Mouse (Mus musculus): ENCODE results near the gene Naa38. TPM values are rescaled to one million over a fixed set of nuclear protein-coding genes. Genes with fewer than 3 reads are reported as not detected.

Gene Naa38
- total RNA-seq, 2 experiments from 2014 or later = 107 to 123 TPM

DNA sequence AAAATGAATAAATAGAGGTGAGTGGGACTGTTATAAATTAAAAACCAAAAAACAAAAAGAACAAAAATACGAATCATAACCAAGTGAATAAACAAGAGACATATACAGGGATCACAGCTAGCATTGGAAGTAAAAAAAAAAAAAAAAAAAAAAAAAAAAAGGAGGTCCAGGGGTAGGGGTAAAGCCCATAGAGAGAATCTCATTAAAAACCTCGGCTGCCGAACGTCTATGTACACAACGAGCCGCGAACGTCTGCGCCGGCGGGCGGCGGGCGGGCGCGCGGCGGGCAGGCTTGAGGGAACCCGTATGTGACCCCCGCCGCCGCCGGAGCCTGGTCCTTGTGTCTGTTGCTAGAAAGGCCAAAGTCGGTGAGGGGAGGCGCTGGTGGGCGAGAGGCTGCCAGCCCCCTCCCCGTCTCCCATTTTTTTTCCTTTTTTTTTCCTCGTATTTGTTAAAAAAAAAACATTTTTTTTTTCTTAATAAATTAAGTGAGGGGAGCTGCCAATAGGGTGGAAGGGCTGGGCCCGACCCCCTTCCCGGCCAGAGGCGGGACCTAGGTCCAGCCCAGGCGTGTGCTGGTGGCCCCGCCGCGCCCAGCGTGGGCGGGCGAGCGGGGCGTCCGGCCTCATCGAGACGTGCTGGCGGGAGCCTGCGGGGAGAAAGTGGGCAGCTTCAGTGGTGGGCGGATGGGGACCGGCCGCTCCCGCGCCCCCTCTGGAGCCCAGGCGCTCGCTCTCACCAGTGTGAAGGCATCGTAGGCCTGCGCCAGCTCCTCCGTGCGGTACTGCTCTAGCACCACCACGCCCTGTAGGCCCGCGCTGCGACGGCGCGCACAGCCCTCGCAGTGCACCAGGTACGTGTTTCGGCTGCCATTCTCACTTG lies 4.2 kb downstream of the Naa38 start:
- no peak for DNase-seq (ENCODE audit: low spot score in 2 of 2)

DNA sequence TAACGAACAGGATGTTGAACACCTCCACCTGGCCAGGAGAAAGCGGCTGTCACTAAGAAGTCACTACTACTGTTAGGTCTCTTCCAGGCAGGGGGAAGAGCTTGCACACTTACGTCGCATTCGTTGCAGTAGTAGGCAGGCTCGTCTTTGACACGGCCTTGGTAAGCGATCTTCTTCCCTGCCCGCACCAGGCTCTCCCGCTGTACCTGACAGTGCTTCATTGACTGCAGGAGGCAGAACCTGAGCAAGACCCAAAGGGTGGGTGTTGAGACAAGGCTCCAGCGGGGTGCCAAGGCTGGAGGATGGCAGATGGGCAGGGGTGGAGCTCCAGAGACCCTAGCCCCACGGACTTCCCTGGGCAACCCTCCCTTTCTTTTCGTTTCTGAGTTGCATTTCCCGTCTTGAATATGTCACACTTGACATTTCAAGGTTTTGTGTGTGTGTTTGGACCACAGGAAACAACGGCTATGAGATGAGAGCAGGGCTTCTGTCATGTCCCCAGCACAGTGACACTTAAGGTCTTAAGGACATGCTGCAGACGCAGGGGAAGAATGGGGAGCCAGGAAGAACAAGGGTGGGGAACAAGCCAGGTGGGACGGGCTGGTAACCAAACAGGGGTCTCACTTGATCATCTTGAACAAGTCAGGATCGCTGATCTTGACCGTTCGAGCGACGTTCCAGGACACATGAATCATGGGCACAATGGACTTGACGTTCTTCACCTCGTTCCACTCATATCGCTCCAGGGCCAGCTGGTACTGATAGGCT lies 5.0 kb downstream of the Naa38 start:
- DNase-seq (ENCODE audit: low spot score in 2 of 2) = no peak

- DNase-seq (ENCODE audit: low spot score in 2 of 2) = peak; percentile 84 to 94
These were observed 5.9 kb downstream of the Naa38 start for GRCm38 (mm10) chr11:69401210-69401637.

DNA sequence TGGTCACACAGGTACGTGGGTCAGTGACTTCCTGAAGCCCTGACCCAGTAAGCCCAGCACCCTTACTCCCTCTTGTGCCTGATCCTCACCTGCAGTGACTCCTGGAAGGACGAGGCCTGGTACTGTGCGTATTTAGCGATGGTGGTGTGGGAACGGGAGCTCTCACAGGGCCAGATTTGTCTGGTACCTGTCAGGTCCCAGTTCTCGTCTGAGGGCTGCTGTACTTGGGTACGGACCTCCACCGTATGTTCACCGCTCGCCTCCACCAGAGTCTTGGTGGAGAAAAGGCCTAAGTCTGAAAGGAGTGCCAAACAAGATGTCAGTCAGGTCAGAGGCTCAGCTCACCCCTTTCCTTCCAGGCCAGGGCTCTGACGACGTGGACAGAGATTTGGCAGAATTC lies 6.7 kb downstream of the Naa38 start:
- no peak for DNase-seq (ENCODE audit: low spot score in 2 of 2)

- DNase-seq (ENCODE audit: low spot score in 2 of 2) = no peak
These were observed 8.7 kb downstream of the Naa38 start for GRCm38 (mm10) chr11:69403691-69404594.

GRCm38 (mm10) chr11:69404595-69405396 lies 9.5 kb downstream of the Naa38 start:
- DNase-seq (ENCODE audit: low spot score in 2 of 2) = no peak

GRCm38 (mm10) chr11:69405397-69406200 lies 10.3 kb downstream of the Naa38 start:
- no peak for DNase-seq (ENCODE audit: low spot score in 2 of 2)

- DNase-seq (ENCODE audit: low spot score in 2 of 2) = no peak
These were observed 11.0 kb downstream of the Naa38 start for GRCm38 (mm10) chr11:69406282-69406681.

- no peak for DNase-seq (ENCODE audit: low spot score in 2 of 2)
These were observed 11.8 kb downstream of the Naa38 start for GRCm38 (mm10) chr11:69406867-69407723.

DNA sequence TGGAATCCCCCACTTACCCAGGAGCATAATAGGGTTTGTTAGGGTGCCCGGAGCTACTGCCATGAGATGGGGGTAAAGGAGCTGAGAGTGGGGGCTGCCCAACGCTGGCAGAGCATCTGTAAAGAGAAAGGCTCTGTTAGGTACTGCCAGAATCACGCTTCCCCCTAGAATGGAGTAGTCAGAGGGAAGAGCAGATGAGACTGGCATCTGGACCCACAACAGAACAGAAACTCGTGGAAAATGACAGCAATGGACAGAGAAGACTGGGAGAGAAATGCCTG lies 12.4 kb downstream of the Naa38 start:
- no peak for DNase-seq (ENCODE audit: low spot score in 2 of 2)

DNA sequence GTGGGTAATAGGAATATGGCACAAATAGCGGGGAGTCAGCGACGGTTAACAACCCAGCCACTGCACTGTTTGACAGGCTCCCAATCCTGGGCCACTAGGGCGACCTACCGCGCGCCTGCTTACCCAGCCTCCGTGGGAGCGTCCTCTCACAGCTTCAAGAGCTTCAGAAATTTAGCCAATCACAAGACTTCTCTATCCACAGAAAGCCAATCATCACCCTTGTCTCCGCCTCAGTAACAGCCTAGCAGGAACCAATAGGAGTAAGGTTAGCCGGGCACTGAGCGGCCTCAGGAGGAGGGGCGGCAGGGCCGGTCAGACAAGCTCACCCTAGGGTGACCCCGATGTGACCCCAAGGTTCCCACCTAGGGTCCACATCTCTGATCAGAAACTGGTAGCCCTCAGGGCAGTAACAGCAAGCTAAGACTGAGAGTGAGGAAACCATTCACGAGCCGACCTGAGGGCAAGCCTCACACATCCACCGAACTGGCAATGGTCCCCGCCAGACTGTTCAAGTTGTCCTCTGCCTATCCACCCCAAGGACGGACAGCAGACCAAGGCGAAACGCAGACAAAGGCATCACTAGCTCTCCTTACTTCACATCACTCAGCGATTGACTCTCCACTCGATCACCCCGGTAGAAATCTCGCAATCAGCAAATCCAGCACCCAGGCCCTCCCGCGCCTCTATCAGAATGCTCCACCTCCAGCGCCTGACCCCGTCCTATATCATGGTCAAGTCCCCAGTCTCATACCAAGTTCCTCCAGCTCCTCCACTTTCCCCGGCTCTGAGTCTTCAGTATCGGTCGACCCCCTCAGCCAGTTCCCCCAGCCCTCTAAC lies 13.5 kb downstream of the Naa38 start:
- peak; percentile 84 to 93 for DNase-seq (ENCODE audit: low spot score in 2 of 2)

DNA sequence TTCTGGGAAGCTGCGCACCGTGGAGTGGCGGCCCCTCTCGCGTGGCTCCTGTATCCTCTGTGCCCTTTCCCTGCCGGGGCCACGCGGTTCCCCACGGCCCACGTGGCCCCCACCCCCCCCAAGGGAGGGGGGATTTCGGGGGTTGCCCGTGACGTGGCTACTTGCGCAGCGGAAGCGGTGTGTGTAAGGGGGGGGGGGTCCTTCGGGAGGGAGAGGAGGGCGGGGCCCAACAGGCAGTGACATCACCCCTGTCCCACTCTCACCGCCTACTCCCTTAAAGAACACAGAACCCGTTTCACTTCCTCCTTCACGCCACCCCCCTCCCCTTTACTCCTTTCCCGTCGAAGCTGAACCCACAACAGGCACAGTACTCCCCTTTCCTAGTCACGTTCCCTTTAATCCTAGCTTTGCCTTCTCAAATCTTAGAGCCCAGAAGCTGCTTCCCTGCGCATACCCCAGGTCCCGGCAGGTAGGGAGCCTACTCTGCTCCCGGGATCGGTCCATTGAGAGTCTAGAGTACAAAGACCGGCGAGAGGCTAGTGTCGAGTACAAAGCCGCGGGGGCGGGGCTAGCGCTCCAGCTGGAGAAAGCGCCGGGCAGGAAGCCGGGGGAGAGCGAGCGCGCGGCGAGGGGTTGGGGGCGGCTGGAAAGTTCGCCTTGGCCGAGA lies 14.2 kb downstream of the Naa38 start:
- peak in 1 of 2 experiments; percentile 77 for DNase-seq (ENCODE audit: low spot score in 2 of 2)

- DNase-seq (ENCODE audit: low spot score in 2 of 2) = no peak
These were observed 14.7 kb downstream of the Naa38 start for GRCm38 (mm10) chr11:69410045-69410309.

DNA sequence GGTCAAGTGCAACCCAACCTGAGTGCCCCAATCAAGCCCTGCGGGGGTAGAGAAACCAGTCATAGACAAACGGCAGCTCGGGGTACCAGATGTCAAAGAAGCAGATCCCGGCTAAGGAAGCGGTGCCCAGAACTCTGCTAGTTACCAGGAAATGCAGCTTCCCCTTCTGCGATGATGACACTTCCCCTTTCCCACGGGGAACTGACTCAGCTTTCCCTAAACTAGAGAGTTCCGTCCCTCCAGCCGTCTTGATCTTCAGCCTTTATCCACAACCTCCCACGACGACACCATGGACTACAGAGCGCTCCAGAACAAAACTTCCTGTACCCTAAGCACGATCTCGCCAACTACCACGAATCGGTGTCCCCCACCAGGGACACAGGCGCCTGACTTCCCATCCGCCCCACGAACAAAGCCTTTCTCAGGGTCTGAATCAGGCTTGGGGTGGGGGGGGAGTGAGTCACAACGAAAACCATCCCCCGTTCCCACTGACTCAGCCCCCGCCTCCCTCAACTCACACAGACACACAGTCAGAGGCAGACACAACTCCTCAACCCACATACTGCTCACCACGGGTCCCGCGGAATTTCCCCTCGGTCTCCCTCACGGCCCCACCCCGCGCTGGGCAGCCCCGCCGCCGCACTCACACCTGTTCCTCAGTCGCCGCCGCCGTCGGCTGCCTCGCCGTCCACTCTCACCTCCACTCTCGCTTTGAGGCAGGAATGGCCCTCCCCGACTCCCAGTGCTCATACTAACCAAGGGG lies 15.2 kb downstream of the Naa38 start:
- DNase-seq (ENCODE audit: low spot score in 2 of 2) = peak in 1 of 2 experiments; percentile 73

GRCm38 (mm10) chr11:69411073-69411535 lies 15.8 kb downstream of the Naa38 start:
- peak; percentile 90 to 95 for DNase-seq (ENCODE audit: low spot score in 2 of 2)

GRCm38 (mm10) chr11:69411538-69412203 lies 16.4 kb downstream of the Naa38 start:
- DNase-seq (ENCODE audit: low spot score in 2 of 2) = peak in 1 of 2 experiments; percentile 61

All from layer of hippocampus, adult 18-20 months (tissue).